Mouse (Mus musculus) olfactory bulb, adult 2 months (tissue): ENCODE measurements around the gene Hgd. TPM values are rescaled to one million over a fixed set of nuclear protein-coding genes. Genes with fewer than 3 reads are reported as not detected.

ENCODE experiments used
- H3K27ac ChIP-seq: fragments of 200-500 bp; 2 replicates; pipeline ENCODE4 v1.5.1; 2012; ENCODE audit warnings: low read depth, low read length; ENCODE audit not compliant: insufficient read depth
- H3K4me1 ChIP-seq: fragments of 200-500 bp; 2 replicates; pipeline ENCODE4 v1.6.1; 2012; ENCODE audit warnings: low read length; ENCODE audit not compliant: control insufficient read depth, insufficient read depth
- H3K4me3 ChIP-seq: fragments of 200-500 bp; 2 replicates; pipeline ENCODE4 v1.5.1; 2012; ENCODE audit warnings: mild to moderate bottlenecking, low read depth, low read length, moderate library complexity; ENCODE audit not compliant: insufficient read depth
- CTCF ChIP-seq: fragments of 200-500 bp; IDR thresholded peaks from 2 replicates; pipeline ENCODE4 v1.5.1; 2012; ENCODE audit warnings: low read depth, mild to moderate bottlenecking, low read length, moderate library complexity; ENCODE audit not compliant: insufficient read depth
- POLR2A ChIP-seq: fragments of 200-500 bp; IDR thresholded peaks from 2 replicates; pipeline ENCODE4 v1.6.1; 2012; ENCODE audit warnings: mild to moderate bottlenecking, low read depth, low read length, moderate library complexity; ENCODE audit not compliant: insufficient read depth
- WGBS: fragments of 180-500 bp; shearing (Covaris S2); methylation state at CpG from one replicate; pipeline ENCODE4 v1.1.7; 2018; 5-methylcytosine and 5-hydroxymethylcytosine counted together
- polyA plus RNA-seq: library from polyadenylated mRNA; stranded (reverse); fragments of >200 nt; gene quantifications from 2 replicates; pipeline ENCODE4 v1.2.4, GENCODE M21; 2012; ENCODE audit warnings: low replicate concordance; ENCODE audit not compliant: missing spikeins, insufficient read depth, insufficient read length

Hgd gene
- polyA plus RNA-seq, 1 experiment: not detected

GRCm38 (mm10) chr16:37585129-37585563 lies 5.2 kb downstream of the Hgd start:
- 44% methylated on average over 8 of the region's 8 CpGs for WGBS
- TF ChIP-seq CTCF (no peak), POLR2A (no peak)
- Histone ChIP-seq H3K4me1 (peaks cover 17% of the 10 kb centered on the region), H3K4me3 (no peak overlapping the region), H3K27ac (peak overlapping the region; percentile 98)

GRCm38 (mm10) chr16:37590921-37591320 lies 11.0 kb downstream of the Hgd start:
- 69% methylated on average over 3 of the region's 3 CpGs for WGBS
- Histone ChIP-seq H3K4me3 (no peak overlapping the region), H3K27ac (no peak overlapping the region), H3K4me1 (peaks cover 5% of the 10 kb centered on the region; the same call in 1 of the 2 replicates)
- TF ChIP-seq POLR2A: no peak
- TF ChIP-seq CTCF: no peak

- Histone ChIP-seq H3K4me3 (no peak overlapping the region), H3K27ac (no peak overlapping the region), H3K4me1 (peaks cover 5% of the 10 kb centered on the region; the same call in 1 of the 2 replicates)
- TF ChIP-seq POLR2A (no peak), CTCF (no peak)
- WGBS: 89% methylated on average over 8 of the region's 8 CpGs
Measured at GRCm38 (mm10) chr16:37591551-37591950, 11.6 kb downstream of the Hgd start.

GRCm38 (mm10) chr16:37597412-37597811 lies 17.5 kb downstream of the Hgd start:
- Histone ChIP-seq H3K4me3 (no peak overlapping the region), H3K4me1 (no peaks in the 10 kb centered on the region), H3K27ac (no peak overlapping the region)
- TF ChIP-seq POLR2A (no peak), CTCF (no peak)
- WGBS: 88% methylated on average over 5 of the region's 5 CpGs

- H3K27ac ChIP-seq: no peak overlapping the region
- TF ChIP-seq POLR2A (no peak), CTCF (no peak)
- 94% methylated on average over 7 of the region's 7 CpGs for WGBS
- no peak overlapping the region for H3K4me3 ChIP-seq
- H3K4me1 ChIP-seq: no peaks in the 10 kb centered on the region
Measured at GRCm38 (mm10) chr16:37598463-37598862, 18.5 kb downstream of the Hgd start.

- WGBS: 81% methylated on average over 3 of the region's 3 CpGs
- Histone ChIP-seq H3K27ac (no peak overlapping the region), H3K4me3 (no peak overlapping the region), H3K4me1 (no peaks in the 10 kb centered on the region)
- TF ChIP-seq CTCF: no peak
- TF ChIP-seq POLR2A: no peak
Measured at GRCm38 (mm10) chr16:37599326-37599725, 19.4 kb downstream of the Hgd start.

GRCm38 (mm10) chr16:37603431-37603830 lies 23.5 kb downstream of the Hgd start:
- 98% methylated on average over 1 of the region's 1 CpGs for WGBS
- TF ChIP-seq CTCF (no peak), POLR2A (no peak)
- Histone ChIP-seq H3K27ac (no peak overlapping the region), H3K4me1 (no peaks in the 10 kb centered on the region), H3K4me3 (no peak overlapping the region)

GRCm38 (mm10) chr16:37604243-37604642 lies 24.3 kb downstream of the Hgd start:
- Histone ChIP-seq H3K27ac (no peak overlapping the region), H3K4me1 (no peaks in the 10 kb centered on the region), H3K4me3 (no peak overlapping the region)
- TF ChIP-seq POLR2A (no peak), CTCF (no peak)
- 91% methylated on average over 6 of the region's 6 CpGs for WGBS

- 43% methylated on average over 8 of the region's 8 CpGs for WGBS
- Histone ChIP-seq H3K4me3 (no peak overlapping the region), H3K27ac (peak overlapping the region; percentile 55; the same call in 1 of the 2 replicates), H3K4me1 (peaks cover 6% of the 10 kb centered on the region)
- TF ChIP-seq CTCF (no peak), POLR2A (no peak)
Measured at GRCm38 (mm10) chr16:37610333-37610732, 30.4 kb downstream of the Hgd start.

GRCm38 (mm10) chr16:37611072-37611471 lies 31.1 kb downstream of the Hgd start:
- Histone ChIP-seq H3K4me3 (no peak overlapping the region), H3K4me1 (peaks cover 8% of the 10 kb centered on the region), H3K27ac (no peak overlapping the region)
- no peak for TF ChIP-seq POLR2A
- no peak for TF ChIP-seq CTCF
- WGBS: 85% methylated on average over 7 of the region's 7 CpGs
